Mouse (Mus musculus) embryonic stem cell, embryonic (primary cell): ENCODE data around the gene Zhx3.

Experiments used
- CTCF ChIA-PET, 4 experiments: fragments of 300-600 bp in 2 of 4; fragments of 350-600 bp in 2 of 4; sonication (Branson Sonifier 250); formaldehyde crosslinking; loops; one replicate each; lab custom pipeline; 2022; ENCODE audit warnings: inconsistent platforms in 2 of 4; lab: Charles Lee
- POLR2A ChIA-PET, 4 experiments: fragments of 300-600 bp in 2 of 4; fragments of 350-600 bp in 2 of 4; sonication (Branson Sonifier 250); formaldehyde crosslinking; loops; one replicate each; lab custom pipeline; 2022; ENCODE audit warnings: antibody characterized with exemption in 4 of 4, inconsistent platforms in 1 of 4; lab: Charles Lee

The Zhx3 gene

GRCm38 (mm10) chr2:160891697-160892096, 18.9 kb upstream of the Zhx3 start:
- ChIA-PET CTCF (no interaction called here), POLR2A (interaction anchor here in 1 of 4 experiments (0.8 kb wide), 1 partner anchor 10 kb away, joined by 3 read pairs; no protein-coding TSS in a partner anchor)

GRCm38 (mm10) chr2:160891045-160891444, 18.2 kb upstream of the Zhx3 start:
- CTCF ChIA-PET: interaction anchor here in 1 of 4 experiments (1.0 kb wide), 1 partner anchor 43 kb away, joined by 3 read pairs; no protein-coding TSS in a partner anchor
- POLR2A ChIA-PET: interaction anchor here in 1 of 4 experiments (0.8 kb wide), 1 partner anchor 9 kb away, joined by 3 read pairs; no protein-coding TSS in a partner anchor

GRCm38 (mm10) chr2:160887859-160888258, 15.1 kb upstream of the Zhx3 start:
- ChIA-PET CTCF (interaction anchor here (0.6 to 1.6 kb wide), 11 partner anchors 8 to 309 kb away, joined by 3 to 7 read pairs (median 4); no protein-coding TSS in a partner anchor), POLR2A (interaction anchor here in 2 of 4 experiments (0.6 to 1.5 kb wide), 10 partner anchors 9 to 248 kb away, joined by 3 to 5 read pairs (median 3); partner anchors contain the start of gene Zhx3 (in 1 of the 2))

GRCm38 (mm10) chr2:160887284-160887683, 14.5 kb upstream of the Zhx3 start:
- CTCF ChIA-PET: interaction anchor here (0.7 to 1.6 kb wide), 8 partner anchors 9 to 309 kb away, joined by 3 to 7 read pairs (median 4); no protein-coding TSS in a partner anchor
- POLR2A ChIA-PET: interaction anchor here in 2 of 4 experiments (0.6 to 1.5 kb wide), 7 partner anchors 10 to 248 kb away, joined by 3 to 5 read pairs (median 3); partner anchors contain the start of gene Zhx3 (in 1 of the 2)

GRCm38 (mm10) chr2:160886221-160886620, 13.4 kb upstream of the Zhx3 start:
- CTCF ChIA-PET: interaction anchor here in 3 of 4 experiments (0.9 to 3.5 kb wide), 8 partner anchors 12 to 288 kb away, joined by 3 to 26 read pairs (median 5); partner anchors contain the start of gene Plcg1 (in 1 of the 3)

GRCm38 (mm10) chr2:160884830-160885229, 12.0 kb upstream of the Zhx3 start:
- ChIA-PET CTCF (interaction anchor here (0.5 to 3.5 kb wide), 88 partner anchors 8 to 1855 kb away, joined by 3 to 26 read pairs (median 4); partner anchors contain the start of genes Zhx3 (in 2 of the 4) and Plcg1 (in 1 of the 4)), POLR2A (interaction anchor here (0.6 to 1.6 kb wide), 9 partner anchors 12 to 272 kb away, joined by 3 to 8 read pairs (median 3); partner anchors contain the start of genes Plcg1 (in 1 of the 4) and Zhx3 (in 1 of the 4))

More at GRCm38 (mm10) chr2:160886221-160886620, 13.4 kb upstream of the Zhx3 start:
- POLR2A ChIA-PET: interaction anchor here in 2 of 4 experiments (1.0 kb wide), 2 partner anchors 10 to 230 kb away, joined by 3 to 4 read pairs; no protein-coding TSS in a partner anchor

GRCm38 (mm10) chr2:160883912-160884311, 11.1 kb upstream of the Zhx3 start:
- ChIA-PET POLR2A (interaction anchor here in 1 of 4 experiments (1.6 kb wide), 1 partner anchor 25 kb away, joined by 4 read pairs; no protein-coding TSS in a partner anchor), CTCF (interaction anchor here (1.0 to 3.5 kb wide), 14 partner anchors 8 to 305 kb away, joined by 3 to 26 read pairs (median 5); partner anchors contain the start of gene Zhx3 (in 1 of the 4))

- CTCF ChIA-PET: interaction anchor here in 2 of 4 experiments (0.6 to 1.3 kb wide), 4 partner anchors 9 to 384 kb away, joined by 3 to 6 read pairs (median 4); no protein-coding TSS in a partner anchor
- POLR2A ChIA-PET: interaction anchor here in 3 of 4 experiments (0.5 to 1.2 kb wide), 3 partner anchors 9 to 55 kb away, joined by 3 to 4 read pairs (median 3); no protein-coding TSS in a partner anchor
Measured at GRCm38 (mm10) chr2:160882436-160882835, 9.6 kb upstream of the Zhx3 start.

GRCm38 (mm10) chr2:160881462-160882101, 8.8 kb upstream of the Zhx3 start:
- CTCF ChIA-PET: interaction anchor here (0.5 to 1.3 kb wide), 7 partner anchors 8 to 1495 kb away, joined by 3 to 6 read pairs (median 4); no protein-coding TSS in a partner anchor

GRCm38 (mm10) chr2:160880453-160881195, 7.8 kb upstream of the Zhx3 start, which contains the start of gene Lpin3:
TSS of gene Lpin3 (plus strand) at chr2:160880670.
- ChIA-PET CTCF (interaction anchor here in 1 of 4 experiments (0.6 to 1.1 kb wide), 2 partner anchors 14 to 15 kb away, joined by 3 read pairs; no protein-coding TSS in a partner anchor), POLR2A (interaction anchor here in 1 of 4 experiments (1.2 to 1.5 kb wide), 2 partner anchors 149 to 225 kb away, joined by 3 to 4 read pairs; partner anchors contain the start of gene Plcg1)

More at GRCm38 (mm10) chr2:160881462-160882101, 8.8 kb upstream of the Zhx3 start:
- POLR2A ChIA-PET: interaction anchor here in 3 of 4 experiments (0.6 to 1.2 kb wide), 6 partner anchors 8 to 234 kb away, joined by 3 to 4 read pairs (median 3); partner anchors contain the start of gene Plcg1 (in 1 of the 3)

- POLR2A ChIA-PET: interaction anchor here in 1 of 4 experiments (1.1 kb wide), 1 partner anchor 224 kb away, joined by 4 read pairs; no protein-coding TSS in a partner anchor
- CTCF ChIA-PET: interaction anchor here (0.6 to 1.5 kb wide), 9 partner anchors 8 to 1085 kb away, joined by 3 to 13 read pairs (median 5); no protein-coding TSS in a partner anchor
Measured at GRCm38 (mm10) chr2:160876115-160876514, 3.3 kb upstream of the Zhx3 start.

- ChIA-PET POLR2A (interaction anchor here in 2 of 4 experiments (1.5 to 2.0 kb wide), 2 partner anchors 10 to 145 kb away, joined by 4 to 8 read pairs; no protein-coding TSS in a partner anchor), CTCF (interaction anchor here in 2 of 4 experiments (1.0 to 2.0 kb wide), 4 partner anchors 10 to 272 kb away, joined by 3 to 18 read pairs (median 6); no protein-coding TSS in a partner anchor)
Measured at GRCm38 (mm10) chr2:160874231-160874877, 1.6 kb upstream of the Zhx3 start.

- ChIA-PET POLR2A (interaction anchor here in 2 of 4 experiments (0.6 to 2.0 kb wide), 3 partner anchors 12 to 346 kb away, joined by 3 to 8 read pairs (median 4); no protein-coding TSS in a partner anchor), CTCF (interaction anchor here in 2 of 4 experiments (0.9 to 2.0 kb wide), 4 partner anchors 12 to 271 kb away, joined by 3 to 18 read pairs (median 5); no protein-coding TSS in a partner anchor)
Measured at GRCm38 (mm10) chr2:160872395-160872794, 403 bp downstream of the Zhx3 start.

- ChIA-PET CTCF (interaction anchor here in 1 of 4 experiments (0.6 kb wide), 1 partner anchor 16 kb away, joined by 7 read pairs; no protein-coding TSS in a partner anchor), POLR2A (no interaction called here)
Measured at GRCm38 (mm10) chr2:160871310-160871709, 1.5 kb downstream of the Zhx3 start.

GRCm38 (mm10) chr2:160869446-160869845, 3.4 kb downstream of the Zhx3 start:
- CTCF ChIA-PET: interaction anchor here in 1 of 4 experiments (0.5 kb wide), 1 partner anchor 255 kb away, joined by 3 read pairs; no protein-coding TSS in a partner anchor
- POLR2A ChIA-PET: no interaction called here

GRCm38 (mm10) chr2:160865266-160865665, 7.5 kb downstream of the Zhx3 start:
- ChIA-PET POLR2A (no interaction called here), CTCF (interaction anchor here in 1 of 4 experiments (0.6 kb wide), 1 partner anchor 20 kb away, joined by 3 read pairs; no protein-coding TSS in a partner anchor)
